Mouse (Mus musculus): ENCODE results near the gene Fshb. TPM values are rescaled to one million over a fixed set of nuclear protein-coding genes. Genes with fewer than 3 reads are reported as not detected.

The Fshb gene
- polyA plus RNA-seq, 1 experiment = not detected

DNA sequence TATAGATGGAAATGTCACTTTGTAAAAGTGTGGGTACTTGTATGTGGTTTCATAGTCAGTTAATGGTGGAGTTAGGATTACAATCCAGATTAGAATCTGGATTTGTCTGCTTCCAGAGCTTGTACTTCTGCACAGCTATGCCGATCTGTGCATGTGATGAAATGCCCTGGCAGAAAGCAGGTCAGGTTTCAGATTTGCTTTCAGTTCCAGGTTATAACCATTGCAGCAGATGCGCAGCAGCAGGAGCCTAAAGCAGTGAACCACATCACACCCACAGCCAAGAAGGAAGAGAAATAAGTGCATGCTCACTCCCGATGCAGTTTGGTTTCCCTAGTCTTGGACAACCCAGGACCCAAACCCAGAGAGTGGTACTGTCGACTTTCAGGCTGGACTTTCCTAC lies 34.8 kb downstream of the Fshb start:
- no peak for TF ChIP-seq POLR2A (IDR thresholded peaks at IDR 0.05; ENCODE audit: control insufficient read depth, low read depth, low read length)
- no peak for TF ChIP-seq CTCF (IDR thresholded peaks at IDR 0.05; ENCODE audit: control insufficient read depth, insufficient read depth, insufficient replicate concordance, low read depth, low read length)
- Histone ChIP-seq H3K27ac (ENCODE audit: control insufficient read depth, insufficient read depth, low read depth, low read length) (no peak overlapping the region), H3K4me3 (ENCODE audit: control insufficient read depth, low read depth, low read length) (no peak overlapping the region), H3K36me3 (ENCODE audit: control insufficient read depth, insufficient read depth, low read length) (no peaks in the 10 kb centered on the region), H3K4me1 (ENCODE audit: control insufficient read depth, insufficient read depth, low read length) (no peaks in the 10 kb centered on the region), H3K27me3 (ENCODE audit: control insufficient read depth, insufficient read depth, low read length) (no peaks in the 10 kb centered on the region)

DNA sequence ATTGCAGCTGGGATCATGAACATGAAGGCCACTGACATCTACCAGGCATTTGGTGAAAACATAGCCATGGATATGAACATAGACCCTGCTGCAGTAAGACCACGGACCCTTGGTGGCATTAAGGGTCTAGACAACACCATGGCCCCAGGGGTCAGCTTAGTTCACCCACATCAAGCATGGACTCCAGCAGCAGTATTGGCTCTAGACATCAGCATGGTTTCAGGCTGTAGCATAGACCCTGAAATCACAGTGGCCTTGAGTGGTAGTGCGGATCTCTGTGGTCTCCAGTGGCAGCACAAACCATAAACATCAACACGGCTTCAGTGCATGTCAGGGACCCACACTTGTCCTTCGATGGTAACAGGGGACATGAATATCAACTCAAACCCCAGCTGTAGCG lies 36.7 kb downstream of the Fshb start:
- no peaks in the 10 kb centered on the region for H3K27me3 ChIP-seq (ENCODE audit: control insufficient read depth, insufficient read depth, low read length)
- no peak overlapping the region for H3K4me3 ChIP-seq (ENCODE audit: control insufficient read depth, low read depth, low read length)
- no peaks in the 10 kb centered on the region for H3K36me3 ChIP-seq (ENCODE audit: control insufficient read depth, insufficient read depth, low read length)
- no peak overlapping the region for H3K27ac ChIP-seq (ENCODE audit: control insufficient read depth, insufficient read depth, low read depth, low read length)
- no peaks in the 10 kb centered on the region for H3K4me1 ChIP-seq (ENCODE audit: control insufficient read depth, insufficient read depth, low read length)
- TF ChIP-seq POLR2A (IDR thresholded peaks at IDR 0.05; ENCODE audit: control insufficient read depth, low read depth, low read length) (no peak), CTCF (IDR thresholded peaks at IDR 0.05; ENCODE audit: control insufficient read depth, insufficient read depth, insufficient replicate concordance, low read depth, low read length) (no peak)

DNA sequence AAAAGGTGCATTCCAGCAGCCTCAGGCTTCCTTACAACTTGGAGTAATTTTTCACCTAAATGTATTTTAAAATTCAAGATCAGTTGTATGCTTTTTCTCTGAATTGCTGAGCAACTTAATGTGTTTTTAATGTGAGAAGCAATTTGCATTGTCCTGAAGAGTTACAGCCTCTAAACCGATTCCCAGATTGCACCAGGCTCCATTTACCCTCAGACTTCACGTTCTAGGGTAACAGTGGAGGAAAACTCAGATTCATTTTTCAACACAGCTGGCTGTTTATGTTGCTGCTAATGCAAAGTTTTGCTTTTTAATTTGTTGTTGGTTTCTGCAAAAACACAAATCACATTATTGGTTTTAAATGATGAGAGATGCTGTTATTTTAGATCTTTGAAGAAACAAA lies 40.1 kb downstream of the Fshb start:
- no peak overlapping the region for H3K27ac ChIP-seq (ENCODE audit: control insufficient read depth, insufficient read depth, low read depth, low read length)
- no peaks in the 10 kb centered on the region for H3K36me3 ChIP-seq (ENCODE audit: control insufficient read depth, insufficient read depth, low read length)
- no peaks in the 10 kb centered on the region for H3K27me3 ChIP-seq (ENCODE audit: control insufficient read depth, insufficient read depth, low read length)
- no peaks in the 10 kb centered on the region for H3K4me1 ChIP-seq (ENCODE audit: control insufficient read depth, insufficient read depth, low read length)
- no peak overlapping the region for H3K4me3 ChIP-seq (ENCODE audit: control insufficient read depth, low read depth, low read length)
- TF ChIP-seq POLR2A (IDR thresholded peaks at IDR 0.05; ENCODE audit: control insufficient read depth, low read depth, low read length) (no peak), CTCF (IDR thresholded peaks at IDR 0.05; ENCODE audit: control insufficient read depth, insufficient read depth, insufficient replicate concordance, low read depth, low read length) (no peak)

DNA sequence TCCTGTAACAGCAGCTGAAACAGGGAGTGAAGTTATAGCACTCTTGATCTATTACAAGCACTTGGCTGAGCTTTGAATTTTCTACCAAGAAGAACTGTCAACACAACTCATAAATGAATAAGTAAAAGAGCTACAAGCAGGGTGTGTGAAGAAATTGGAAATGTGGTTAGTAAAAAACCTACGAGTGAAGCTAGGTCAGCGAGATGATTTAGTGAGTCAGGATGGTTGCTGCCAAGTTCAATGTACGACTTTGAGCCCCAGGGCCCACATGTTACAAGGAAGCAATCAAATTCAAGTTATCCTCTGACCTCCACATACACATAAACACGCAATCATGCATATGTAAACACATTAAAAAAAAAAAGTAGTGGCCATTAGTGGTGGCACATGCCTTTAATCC lies 46.3 kb downstream of the Fshb start:
- H3K27ac ChIP-seq (ENCODE audit: control insufficient read depth, insufficient read depth, low read depth, low read length) = no peak overlapping the region
- no peaks in the 10 kb centered on the region for H3K36me3 ChIP-seq (ENCODE audit: control insufficient read depth, insufficient read depth, low read length)
- H3K4me3 ChIP-seq (ENCODE audit: control insufficient read depth, low read depth, low read length) = no peak overlapping the region
- H3K27me3 ChIP-seq (ENCODE audit: control insufficient read depth, insufficient read depth, low read length) = no peaks in the 10 kb centered on the region
- H3K4me1 ChIP-seq (ENCODE audit: control insufficient read depth, insufficient read depth, low read length) = no peaks in the 10 kb centered on the region; the same call in 1 of the 2 replicates
- TF ChIP-seq POLR2A (IDR thresholded peaks at IDR 0.05; ENCODE audit: control insufficient read depth, low read depth, low read length) = no peak
- TF ChIP-seq CTCF (IDR thresholded peaks at IDR 0.05; ENCODE audit: control insufficient read depth, insufficient read depth, insufficient replicate concordance, low read depth, low read length) = no peak

DNA sequence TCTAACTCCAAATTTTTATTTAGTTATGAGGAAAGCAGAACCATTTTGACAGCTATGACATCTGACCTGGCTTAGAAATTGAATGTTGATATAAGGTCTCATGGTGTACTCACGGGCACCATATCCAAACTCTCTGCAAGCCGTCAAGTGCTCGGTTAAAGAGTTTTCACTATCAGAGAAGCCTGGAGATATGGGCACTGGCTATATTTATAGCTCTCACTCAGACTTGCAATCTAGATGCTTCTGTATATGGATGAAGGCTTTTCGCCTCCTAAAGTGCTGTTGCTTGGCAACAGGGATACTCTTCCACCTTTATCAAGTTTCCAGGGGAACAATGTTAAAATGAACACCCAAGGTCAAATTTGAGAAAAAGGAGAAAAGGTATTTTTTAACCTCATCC lies 47.1 kb downstream of the Fshb start:
- no peak for TF ChIP-seq CTCF (IDR thresholded peaks at IDR 0.05; ENCODE audit: control insufficient read depth, insufficient read depth, insufficient replicate concordance, low read depth, low read length)
- no peak for TF ChIP-seq POLR2A (IDR thresholded peaks at IDR 0.05; ENCODE audit: control insufficient read depth, low read depth, low read length)
- H3K36me3 ChIP-seq (ENCODE audit: control insufficient read depth, insufficient read depth, low read length) = no peaks in the 10 kb centered on the region
- H3K4me3 ChIP-seq (ENCODE audit: control insufficient read depth, low read depth, low read length) = no peak overlapping the region
- no peak overlapping the region for H3K27ac ChIP-seq (ENCODE audit: control insufficient read depth, insufficient read depth, low read depth, low read length)
- H3K27me3 ChIP-seq (ENCODE audit: control insufficient read depth, insufficient read depth, low read length) = no peaks in the 10 kb centered on the region
- no peaks in the 10 kb centered on the region; the same call in 1 of the 2 replicates for H3K4me1 ChIP-seq (ENCODE audit: control insufficient read depth, insufficient read depth, low read length)

DNA sequence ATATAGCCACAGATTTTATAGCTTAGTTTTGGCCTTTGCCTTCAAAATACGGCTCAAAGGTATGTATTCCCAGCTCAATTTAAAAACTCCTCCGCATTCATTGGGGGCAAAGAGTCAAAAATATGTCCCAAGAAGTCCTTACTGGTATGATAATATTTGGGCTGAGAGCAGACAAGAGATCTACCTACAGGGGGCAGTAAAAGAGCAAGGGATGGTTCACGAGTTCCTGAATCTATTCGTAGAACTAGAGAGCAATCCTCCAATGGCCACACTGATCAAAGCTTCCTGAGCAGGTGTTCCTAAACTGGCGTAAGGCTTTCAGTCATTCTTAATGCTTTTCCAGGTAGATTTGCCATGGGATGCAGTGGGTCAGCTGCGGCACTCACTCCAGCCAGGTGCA lies 49.3 kb downstream of the Fshb start:
- TF ChIP-seq POLR2A (IDR thresholded peaks at IDR 0.05; ENCODE audit: control insufficient read depth, low read depth, low read length) (no peak), CTCF (IDR thresholded peaks at IDR 0.05; ENCODE audit: control insufficient read depth, insufficient read depth, insufficient replicate concordance, low read depth, low read length) (no peak)
- Histone ChIP-seq H3K4me1 (ENCODE audit: control insufficient read depth, insufficient read depth, low read length) (no peaks in the 10 kb centered on the region; the same call in 1 of the 2 replicates), H3K27me3 (ENCODE audit: control insufficient read depth, insufficient read depth, low read length) (no peaks in the 10 kb centered on the region), H3K4me3 (ENCODE audit: control insufficient read depth, low read depth, low read length) (no peak overlapping the region), H3K27ac (ENCODE audit: control insufficient read depth, insufficient read depth, low read depth, low read length) (no peak overlapping the region), H3K36me3 (ENCODE audit: control insufficient read depth, insufficient read depth, low read length) (no peaks in the 10 kb centered on the region)

DNA sequence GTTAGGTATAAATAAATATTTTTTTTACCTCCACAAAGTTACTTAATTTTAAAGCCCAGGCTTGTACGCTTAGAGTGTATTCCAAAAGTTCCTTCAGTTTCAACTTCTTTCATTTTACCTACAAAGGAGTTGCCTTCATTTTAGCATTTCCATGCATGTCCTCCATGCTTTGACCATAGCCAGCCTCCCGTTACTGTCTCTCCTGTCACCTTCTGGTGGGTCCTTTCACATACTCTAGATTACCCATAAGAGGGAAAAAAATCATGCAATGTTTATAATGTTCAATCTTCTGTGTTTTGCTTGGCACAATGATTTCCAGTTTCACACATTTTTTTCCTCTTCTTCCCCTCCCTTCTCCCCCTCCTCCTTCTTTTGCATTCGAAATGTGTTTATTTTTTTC lies 53.1 kb downstream of the Fshb start:
- H3K27me3 ChIP-seq (ENCODE audit: control insufficient read depth, insufficient read depth, low read length) = no peaks in the 10 kb centered on the region
- H3K36me3 ChIP-seq (ENCODE audit: control insufficient read depth, insufficient read depth, low read length) = no peaks in the 10 kb centered on the region
- H3K27ac ChIP-seq (ENCODE audit: control insufficient read depth, insufficient read depth, low read depth, low read length) = no peak overlapping the region
- TF ChIP-seq POLR2A (IDR thresholded peaks at IDR 0.05; ENCODE audit: control insufficient read depth, low read depth, low read length) = no peak
- no peak for TF ChIP-seq CTCF (IDR thresholded peaks at IDR 0.05; ENCODE audit: control insufficient read depth, insufficient read depth, insufficient replicate concordance, low read depth, low read length)
- no peaks in the 10 kb centered on the region; the same call in 1 of the 2 replicates for H3K4me1 ChIP-seq (ENCODE audit: control insufficient read depth, insufficient read depth, low read length)
- no peak overlapping the region for H3K4me3 ChIP-seq (ENCODE audit: control insufficient read depth, low read depth, low read length)

Other genes with a start within 250 kb of the Fshb start
- 13.5 and 18.1 TPM in 2 replicates for gene Arl14ep, start 85.2 kb downstream of the Fshb start, polyA plus RNA-seq (2012; rRNA removed)
- gene Kcna4, start 231.0 kb upstream of the Fshb start, polyA plus RNA-seq (2012; rRNA removed) = 0.04 and 0.07 TPM in 2 replicates

All from testis, adult 2 months (tissue).